Mouse (Mus musculus) embryonic stem cell, embryonic (primary cell): ENCODE measurements around the gene Cchcr1.

Experiments
- CTCF ChIA-PET, 4 experiments: fragments of 300-600 bp in 2 of 4; fragments of 350-600 bp in 2 of 4; sonication (Branson Sonifier 250); formaldehyde crosslinking; loops; one replicate each; lab custom pipeline; 2022; ENCODE audit warnings: inconsistent platforms in 2 of 4; lab: Charles Lee
- POLR2A ChIA-PET, 4 experiments: fragments of 300-600 bp in 2 of 4; fragments of 350-600 bp in 2 of 4; sonication (Branson Sonifier 250); formaldehyde crosslinking; loops; one replicate each; lab custom pipeline; 2022; ENCODE audit warnings: antibody characterized with exemption in 4 of 4, inconsistent platforms in 1 of 4; lab: Charles Lee

The Cchcr1 gene

GRCm38 (mm10) chr17:35534343-35534742 is 17.4 kb downstream of the Cchcr1 start:
- POLR2A ChIA-PET, result interaction anchor here in 3 of 4 experiments (0.5 to 2.5 kb wide), 35 partner anchors 8 to 303 kb away, joined by 3 to 17 read pairs (median 5); partner anchors contain the start of genes Cchcr1 (in 2 of the 3), Tcf19 (in 2 of the 3) and Pou5f1 (in 1 of the 3)
- CTCF ChIA-PET, result interaction anchor here (0.6 to 2.9 kb wide), 75 partner anchors 8 to 1572 kb away, joined by 3 to 51 read pairs (median 5); partner anchors contain the start of genes Cchcr1 (in 2 of the 4), 2300002M23Rik (in 1 of the 4), Cdsn (in 1 of the 4) and Pou5f1 (in 1 of the 4)

GRCm38 (mm10) chr17:35537421-35537820 is 20.5 kb downstream of the Cchcr1 start:
- ChIA-PET POLR2A (interaction anchor here in 1 of 4 experiments (3.3 kb wide), 1 partner anchor 22 kb away, joined by 9 read pairs; no protein-coding TSS in a partner anchor), CTCF (interaction anchor here in 2 of 4 experiments (0.7 to 1.1 kb wide), 2 partner anchors 23 to 40 kb away, joined by 3 to 4 read pairs; no protein-coding TSS in a partner anchor)

- ChIA-PET POLR2A (interaction anchor here in 2 of 4 experiments (1.0 to 3.3 kb wide), 9 partner anchors 7 to 49 kb away, joined by 3 to 9 read pairs (median 5); no protein-coding TSS in a partner anchor), CTCF (interaction anchor here in 1 of 4 experiments (1.1 to 1.6 kb wide), 3 partner anchors 10 to 54 kb away, joined by 4 to 5 read pairs (median 5); no protein-coding TSS in a partner anchor)
Observed at GRCm38 (mm10) chr17:35538476-35538875, 21.6 kb downstream of the Cchcr1 start.

- POLR2A ChIA-PET, result interaction anchor here (0.5 to 3.3 kb wide), 18 partner anchors 8 to 201 kb away, joined by 3 to 9 read pairs (median 4); no protein-coding TSS in a partner anchor
- CTCF ChIA-PET, result interaction anchor here in 3 of 4 experiments (0.6 to 1.6 kb wide), 9 partner anchors 9 to 225 kb away, joined by 3 to 5 read pairs (median 4); no protein-coding TSS in a partner anchor
Observed at GRCm38 (mm10) chr17:35539540-35539939, 22.6 kb downstream of the Cchcr1 start.

- POLR2A ChIA-PET, result interaction anchor here (0.5 to 3.1 kb wide), 35 partner anchors 8 to 379 kb away, joined by 3 to 20 read pairs (median 6); partner anchors contain the start of genes Cchcr1 (in 1 of the 4), Ier3 (in 1 of the 4), Pou5f1 (in 1 of the 4) and Psors1c2 (in 1 of the 4)
Observed at GRCm38 (mm10) chr17:35542761-35543411, 26.0 kb downstream of the Cchcr1 start.

GRCm38 (mm10) chr17:35543412-35543861 is 26.5 kb downstream of the Cchcr1 start:
- ChIA-PET POLR2A (interaction anchor here (0.5 to 3.1 kb wide), 44 partner anchors 9 to 375 kb away, joined by 3 to 20 read pairs (median 5); partner anchors contain the start of genes Cchcr1 (in 1 of the 4), Ier3 (in 1 of the 4), Pou5f1 (in 1 of the 4) and Psors1c2 (in 1 of the 4)), CTCF (interaction anchor here (0.6 to 3.5 kb wide), 36 partner anchors 8 to 1987 kb away, joined by 3 to 84 read pairs (median 4); partner anchors contain the start of genes Cchcr1 (in 1 of the 4), Mdc1 (in 1 of the 4) and Psors1c2 (in 1 of the 4))

More at GRCm38 (mm10) chr17:35542761-35543411, 26.0 kb downstream of the Cchcr1 start:
- CTCF ChIA-PET, result interaction anchor here (0.6 to 3.5 kb wide), 43 partner anchors 8 to 731 kb away, joined by 3 to 84 read pairs (median 4); partner anchors contain the start of genes Cchcr1 (in 1 of the 4), Cdsn (in 1 of the 4), Mdc1 (in 1 of the 4) and Pou5f1 (in 1 of the 4)

GRCm38 (mm10) chr17:35544001-35544400 is 27.1 kb downstream of the Cchcr1 start:
- ChIA-PET POLR2A (interaction anchor here in 3 of 4 experiments (0.6 to 3.1 kb wide), 41 partner anchors 9 to 350 kb away, joined by 3 to 20 read pairs (median 5); partner anchors contain the start of genes Cchcr1 (in 1 of the 3), Ier3 (in 1 of the 3), Pou5f1 (in 1 of the 3) and Psors1c2 (in 1 of the 3)), CTCF (interaction anchor here (0.6 to 3.5 kb wide), 50 partner anchors 9 to 1988 kb away, joined by 3 to 84 read pairs (median 4); partner anchors contain the start of genes Cchcr1 (in 1 of the 4), Mdc1 (in 1 of the 4) and Psors1c2 (in 1 of the 4))

- ChIA-PET CTCF (interaction anchor here (0.6 to 3.5 kb wide), 44 partner anchors 10 to 329 kb away, joined by 3 to 84 read pairs (median 4); partner anchors contain the start of gene Psors1c2 (in 1 of the 4)), POLR2A (interaction anchor here in 2 of 4 experiments (0.7 to 3.1 kb wide), 26 partner anchors 10 to 71 kb away, joined by 3 to 20 read pairs (median 6); partner anchors contain the start of genes Pou5f1 (in 1 of the 2) and Psors1c2 (in 1 of the 2))
Observed at GRCm38 (mm10) chr17:35544680-35545079, 27.8 kb downstream of the Cchcr1 start.

GRCm38 (mm10) chr17:35547465-35547864 is 30.6 kb downstream of the Cchcr1 start:
- ChIA-PET POLR2A (interaction anchor here in 3 of 4 experiments (0.6 to 3.0 kb wide), 16 partner anchors 8 to 151 kb away, joined by 3 to 11 read pairs (median 5); partner anchors contain the start of genes Cchcr1 (in 1 of the 3) and Tcf19 (in 1 of the 3)), CTCF (interaction anchor here in 2 of 4 experiments (0.9 to 3.6 kb wide), 9 partner anchors 11 to 82 kb away, joined by 3 to 36 read pairs (median 5); no protein-coding TSS in a partner anchor)

- POLR2A ChIA-PET, result interaction anchor here in 3 of 4 experiments (0.6 to 3.0 kb wide), 19 partner anchors 9 to 69 kb away, joined by 3 to 17 read pairs (median 5); partner anchors contain the start of genes Cchcr1 (in 1 of the 3) and Tcf19 (in 1 of the 3)
- CTCF ChIA-PET, result interaction anchor here in 3 of 4 experiments (0.8 to 4.6 kb wide), 17 partner anchors 9 to 189 kb away, joined by 3 to 36 read pairs (median 4); no protein-coding TSS in a partner anchor
Observed at GRCm38 (mm10) chr17:35548636-35549035, 31.7 kb downstream of the Cchcr1 start.

- CTCF ChIA-PET, result interaction anchor here (0.7 to 4.6 kb wide), 24 partner anchors 9 to 188 kb away, joined by 3 to 36 read pairs (median 4); partner anchors contain the start of genes Cchcr1 (in 1 of the 4) and Tcf19 (in 1 of the 4)
- POLR2A ChIA-PET, result interaction anchor here in 2 of 4 experiments (0.5 to 3.0 kb wide), 22 partner anchors 8 to 937 kb away, joined by 3 to 17 read pairs (median 3); partner anchors contain the start of genes Cchcr1 (in 1 of the 2), Mdc1 (in 1 of the 2), Psors1c2 (in 1 of the 2) and Tcf19 (in 1 of the 2)
Observed at GRCm38 (mm10) chr17:35549437-35550142, 32.7 kb downstream of the Cchcr1 start.

- POLR2A ChIA-PET, result interaction anchor here in 2 of 4 experiments (0.6 to 3.0 kb wide), 16 partner anchors 8 to 292 kb away, joined by 3 to 17 read pairs (median 3); partner anchors contain the start of genes Mdc1 (in 1 of the 2) and Psors1c2 (in 1 of the 2)
- CTCF ChIA-PET, result interaction anchor here in 3 of 4 experiments (0.6 to 4.6 kb wide), 21 partner anchors 8 to 187 kb away, joined by 3 to 36 read pairs (median 5); partner anchors contain the start of genes Cchcr1 (in 1 of the 3) and Tcf19 (in 1 of the 3)
Observed at GRCm38 (mm10) chr17:35550143-35550494, 33.2 kb downstream of the Cchcr1 start.

GRCm38 (mm10) chr17:35550871-35551270 is 34.0 kb downstream of the Cchcr1 start:
- CTCF ChIA-PET, result interaction anchor here (0.5 to 4.6 kb wide), 17 partner anchors 7 to 186 kb away, joined by 3 to 36 read pairs (median 5); partner anchors contain the start of genes Cchcr1 (in 1 of the 4) and Tcf19 (in 1 of the 4)
- POLR2A ChIA-PET, result interaction anchor here in 2 of 4 experiments (0.8 to 2.3 kb wide), 8 partner anchors 7 to 291 kb away, joined by 3 to 8 read pairs (median 3); partner anchors contain the start of genes Mdc1 (in 1 of the 2) and Psors1c2 (in 1 of the 2)

GRCm38 (mm10) chr17:35551881-35552414 is 35.0 kb downstream of the Cchcr1 start, which contains the start of gene Cdsn:
TSS of gene Cdsn (plus strand) at chr17:35552128.
- ChIA-PET POLR2A (interaction anchor here in 2 of 4 experiments (1.3 to 2.0 kb wide), 3 partner anchors 19 to 64 kb away, joined by 3 to 4 read pairs (median 3); partner anchors contain the start of gene Psors1c2 (in 1 of the 2)), CTCF (interaction anchor here in 2 of 4 experiments (0.5 to 4.6 kb wide), 7 partner anchors 9 to 1171 kb away, joined by 3 to 28 read pairs (median 3); no protein-coding TSS in a partner anchor)

- ChIA-PET CTCF (interaction anchor here (0.7 to 7.4 kb wide), 16 partner anchors 10 to 134 kb away, joined by 3 to 84 read pairs (median 3); partner anchors contain the start of genes Cchcr1 (in 1 of the 4) and Tcf19 (in 1 of the 4)), POLR2A (interaction anchor here in 2 of 4 experiments (0.5 to 1.9 kb wide), 11 partner anchors 8 to 64 kb away, joined by 3 to 8 read pairs (median 4); partner anchors contain the start of genes 2300002M23Rik (in 1 of the 2), Pou5f1 (in 1 of the 2) and Psors1c2 (in 1 of the 2))
Observed at GRCm38 (mm10) chr17:35554321-35554720, 37.4 kb downstream of the Cchcr1 start.
